Mouse (Mus musculus): Measurements from ENCODE around the gene Nbeal2.
A peak's percentile ranks its signal among the peaks of the same experiment; 100 is the strongest.

The Nbeal2 gene

DNA sequence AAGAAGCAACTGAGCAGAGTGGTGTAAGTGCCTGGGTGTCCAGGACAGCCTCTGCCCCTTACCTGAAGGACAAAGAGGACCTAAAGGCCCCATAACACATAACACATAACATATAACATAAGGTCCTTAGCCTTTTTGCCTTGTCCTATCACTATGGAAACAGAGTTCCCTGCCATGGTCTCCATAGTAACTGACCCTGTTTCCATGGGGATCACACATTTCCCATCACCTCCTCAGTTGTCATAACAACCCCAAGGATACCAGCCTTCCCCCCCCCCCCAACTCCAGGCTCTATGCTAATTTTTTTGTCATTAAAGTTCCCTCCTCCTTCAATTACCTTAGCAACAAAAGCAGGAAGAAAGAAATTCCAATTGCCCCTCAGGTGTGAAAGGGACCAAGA is 4.2 kb downstream of the Nbeal2 start:
- DNase-seq (ENCODE audit: low spot score): no peak

DNA sequence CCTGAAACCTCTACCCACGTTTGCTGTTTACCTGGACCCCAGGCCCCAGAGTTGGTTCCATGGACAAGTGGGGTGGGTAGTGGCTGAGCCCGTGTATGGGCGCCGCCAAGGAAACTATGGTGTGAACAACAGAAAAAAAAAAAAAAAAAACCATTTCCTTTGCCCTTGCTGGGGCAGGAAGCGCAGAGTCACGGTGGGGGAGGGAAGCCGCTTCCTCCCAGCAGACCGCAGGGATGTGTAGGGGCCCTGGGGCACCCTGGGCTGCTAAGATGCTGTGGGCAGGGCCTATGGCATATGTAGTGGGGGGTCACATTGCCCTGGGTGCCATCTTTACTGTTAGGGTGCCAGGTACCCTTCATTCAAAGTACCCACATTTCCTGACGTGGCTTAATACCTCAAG is 8.7 kb downstream of the Nbeal2 start:
- DNase-seq (ENCODE audit: low spot score): peak; percentile 22

DNA sequence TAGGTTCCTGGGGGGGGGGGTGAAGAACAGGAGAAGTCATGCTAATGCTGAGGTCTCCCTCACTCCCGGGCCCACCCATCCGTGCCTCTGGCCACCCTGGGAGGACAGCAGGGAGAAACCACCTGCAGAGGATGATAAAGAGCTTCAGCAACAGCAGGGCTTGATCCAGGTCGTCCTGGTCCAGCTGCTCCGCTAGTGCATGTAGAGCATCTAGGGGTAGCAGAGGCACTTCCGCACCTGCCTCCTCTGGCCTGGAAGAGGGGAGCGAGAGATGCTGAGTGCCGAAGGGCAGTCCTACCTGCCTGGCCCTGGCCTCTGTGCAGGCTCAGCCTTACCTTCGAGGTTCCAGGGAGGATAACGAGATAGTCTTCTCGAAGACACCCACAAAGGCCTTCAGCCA is 9.7 kb downstream of the Nbeal2 start:
- DNase-seq (ENCODE audit: low spot score): no peak

DNA sequence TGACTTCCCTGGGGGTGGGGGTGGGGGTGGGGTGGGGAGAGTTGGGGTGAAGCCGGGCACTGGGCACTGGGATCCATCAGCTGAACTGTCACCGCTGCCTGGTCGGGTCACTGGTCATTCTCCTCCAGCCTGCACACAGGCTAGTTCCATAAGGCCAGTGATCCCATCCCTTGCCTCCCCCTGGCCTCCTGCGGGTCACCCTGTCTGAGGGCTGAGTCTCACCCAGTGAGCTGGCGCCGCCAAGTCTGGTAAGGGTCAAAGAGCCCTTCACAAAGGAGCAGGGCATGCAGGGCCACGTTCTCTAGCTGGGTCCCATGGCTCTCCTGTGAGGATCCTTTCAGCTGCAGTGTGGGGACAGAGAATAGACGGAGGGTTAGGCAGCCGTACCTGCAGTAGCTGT is 10.2 kb downstream of the Nbeal2 start:
- no peak for DNase-seq (ENCODE audit: low spot score)

DNA sequence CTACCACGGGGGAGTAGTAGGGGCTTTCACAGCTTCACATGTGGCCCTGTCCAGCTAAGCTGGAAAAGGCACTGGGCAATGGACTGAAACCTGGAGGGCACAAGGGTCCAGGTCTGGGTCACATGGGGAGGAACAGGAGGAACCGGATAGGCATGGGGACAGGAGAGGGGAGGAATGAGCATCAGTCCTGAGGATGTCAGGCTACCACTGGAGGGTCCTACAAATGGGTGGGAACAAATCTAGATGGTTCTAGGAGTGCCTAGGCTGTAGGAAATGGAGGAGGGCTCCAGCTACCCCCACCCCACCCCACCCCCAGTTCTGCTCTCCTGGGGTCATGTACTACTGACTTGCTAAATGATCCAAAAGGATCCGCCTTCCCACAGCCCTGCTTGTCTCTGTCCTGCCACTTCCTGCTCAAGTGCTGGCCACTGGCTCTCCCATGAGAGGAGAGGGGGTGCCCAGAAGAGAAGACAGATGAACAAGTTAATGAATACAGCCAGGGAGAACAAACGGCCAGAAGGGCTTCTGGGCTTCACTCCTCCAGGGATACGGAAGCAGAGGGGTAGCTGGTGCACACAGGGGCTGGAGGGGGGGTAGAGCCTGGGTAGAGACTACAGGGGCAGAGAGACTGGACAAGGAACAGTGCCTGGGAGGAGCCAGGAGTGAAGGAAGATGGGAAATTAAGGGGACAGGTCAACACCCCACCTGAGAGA is 11.0 kb downstream of the Nbeal2 start:
- no peak for DNase-seq (ENCODE audit: low spot score)

DNA sequence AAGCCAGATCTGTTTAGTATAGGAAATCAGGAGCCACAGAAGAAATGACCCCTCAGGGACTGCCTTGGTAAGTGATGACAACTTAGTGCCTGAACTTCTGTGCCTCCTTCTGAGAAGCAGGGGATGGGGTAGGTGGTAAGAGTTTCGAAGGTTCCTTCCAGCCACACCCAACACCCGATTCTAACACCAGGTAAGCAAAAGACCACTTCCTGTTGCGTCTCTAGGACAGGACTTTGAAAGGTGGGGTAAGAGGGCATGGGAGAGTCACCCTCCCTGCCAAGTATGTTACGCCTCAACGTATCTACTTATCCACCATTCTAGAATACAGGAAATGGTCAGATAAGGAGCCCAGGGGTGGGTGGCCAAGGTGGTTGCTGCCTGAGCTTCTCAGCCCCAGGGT is 13.0 kb downstream of the Nbeal2 start:
- DNase-seq (ENCODE audit: low spot score): no peak

DNA sequence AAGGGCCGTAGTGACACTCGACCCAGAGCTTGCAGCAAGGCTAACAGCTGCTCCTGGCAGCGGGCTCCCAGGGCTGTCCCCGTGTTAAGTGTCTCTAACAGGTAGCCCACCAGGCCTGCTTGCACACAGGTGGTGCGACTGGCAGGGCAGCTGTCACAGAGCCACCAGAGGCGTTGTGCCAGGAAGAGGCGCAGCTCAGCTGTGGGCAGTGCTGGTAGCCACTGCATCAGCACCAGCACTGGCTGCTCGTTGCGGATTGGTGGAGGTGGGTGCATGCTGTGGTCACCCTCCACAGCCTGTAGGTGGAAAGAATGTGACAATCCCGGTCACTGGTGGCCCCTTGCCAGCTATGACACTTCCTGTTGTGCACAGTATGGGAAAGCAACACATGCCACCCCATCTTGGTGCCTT is 15.3 kb downstream of the Nbeal2 start:
- DNase-seq (ENCODE audit: low spot score): no peak

DNA sequence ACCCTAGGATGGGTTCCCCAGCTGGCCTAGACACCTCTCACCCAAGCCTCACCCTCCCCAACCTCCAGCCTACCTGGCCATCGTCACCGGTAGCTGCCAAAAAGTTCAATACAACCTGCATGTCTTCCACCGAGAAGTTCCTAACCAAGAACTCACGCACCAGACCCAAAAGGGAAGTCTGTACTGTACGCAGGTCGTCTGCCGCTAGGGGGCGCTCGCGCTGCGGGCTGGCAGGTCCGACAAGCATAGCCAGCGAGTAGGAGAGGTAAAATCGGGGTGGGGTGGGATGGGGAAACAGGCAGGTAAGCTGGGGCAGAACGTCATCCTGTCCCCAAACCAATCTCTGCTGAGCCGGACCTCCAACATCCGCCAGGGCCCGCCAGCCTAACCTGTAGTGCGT is 18.7 kb downstream of the Nbeal2 start:
- peak; percentile 71 for DNase-seq (ENCODE audit: low spot score)

DNA sequence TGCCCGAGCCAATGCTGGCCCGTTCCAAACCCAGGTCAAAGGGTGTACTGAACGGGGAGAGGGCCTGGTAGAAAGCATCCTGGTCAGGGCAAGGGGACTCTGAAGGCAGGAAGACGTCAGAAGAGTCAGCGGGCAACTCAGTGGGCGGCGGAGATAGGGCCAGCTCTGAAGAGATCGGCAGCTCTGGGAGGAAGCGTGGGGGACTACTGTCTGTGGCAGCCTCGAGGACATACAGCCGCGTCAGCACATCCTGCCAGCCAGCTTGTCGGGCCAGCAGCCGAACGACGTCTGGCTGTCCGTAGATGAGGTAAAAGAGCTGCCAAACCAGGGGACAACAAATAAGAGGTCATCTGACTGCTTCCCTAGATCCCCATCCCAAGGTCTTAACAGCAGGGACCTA is 20.1 kb downstream of the Nbeal2 start:
- DNase-seq (ENCODE audit: low spot score): no peak

DNA sequence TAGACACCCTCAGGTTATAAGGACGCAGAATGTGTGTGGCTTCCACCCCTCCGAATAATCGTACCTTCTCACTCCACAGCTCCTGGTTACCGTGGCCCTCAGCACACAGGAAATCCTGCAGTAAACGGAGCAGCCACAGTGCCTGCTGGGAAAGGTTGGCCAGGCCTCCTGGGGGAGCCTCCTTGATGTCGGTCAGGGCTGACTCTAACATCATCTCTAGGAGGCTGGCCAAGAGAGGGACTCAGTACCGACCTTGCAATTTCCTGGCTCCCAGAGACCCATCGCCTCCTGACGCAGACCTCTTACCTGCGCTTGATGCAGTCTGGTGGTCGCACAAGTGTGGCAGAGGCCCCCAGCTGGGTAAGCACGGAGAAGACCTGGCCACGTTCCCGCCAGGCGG is 21.3 kb downstream of the Nbeal2 start:
- no peak for DNase-seq (ENCODE audit: low spot score)

DNA sequence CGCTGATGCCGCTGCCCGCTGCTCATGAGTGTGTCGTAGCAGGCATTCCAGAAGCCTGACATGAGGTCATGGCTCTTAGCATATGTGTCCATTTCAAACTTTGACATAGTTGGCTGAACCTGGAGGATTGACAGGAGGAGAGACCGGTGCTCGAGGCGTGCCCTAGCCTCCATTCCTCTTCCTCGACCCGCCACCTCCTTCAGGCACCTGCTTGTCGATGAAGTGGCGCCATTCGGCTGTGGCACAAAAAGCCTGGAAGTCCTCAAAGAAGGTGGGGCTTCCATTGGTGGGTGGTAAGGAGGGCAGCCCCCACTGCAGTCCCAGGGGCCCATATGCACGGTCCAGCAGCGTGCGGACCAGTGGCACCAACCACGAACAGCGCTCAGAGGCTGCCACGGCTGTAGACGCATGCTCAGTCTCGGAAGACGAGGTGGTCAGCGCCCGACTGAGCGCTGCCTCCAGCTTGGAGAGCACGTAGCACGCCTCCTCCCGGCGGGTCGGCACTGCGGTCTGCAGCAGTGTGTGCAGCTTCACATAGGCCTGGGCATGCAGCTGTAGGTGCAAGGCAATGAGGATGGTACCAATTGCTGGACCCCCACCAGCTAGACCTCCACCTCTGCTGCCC is 22.2 kb downstream of the Nbeal2 start:
- no peak for DNase-seq (ENCODE audit: low spot score)

DNA sequence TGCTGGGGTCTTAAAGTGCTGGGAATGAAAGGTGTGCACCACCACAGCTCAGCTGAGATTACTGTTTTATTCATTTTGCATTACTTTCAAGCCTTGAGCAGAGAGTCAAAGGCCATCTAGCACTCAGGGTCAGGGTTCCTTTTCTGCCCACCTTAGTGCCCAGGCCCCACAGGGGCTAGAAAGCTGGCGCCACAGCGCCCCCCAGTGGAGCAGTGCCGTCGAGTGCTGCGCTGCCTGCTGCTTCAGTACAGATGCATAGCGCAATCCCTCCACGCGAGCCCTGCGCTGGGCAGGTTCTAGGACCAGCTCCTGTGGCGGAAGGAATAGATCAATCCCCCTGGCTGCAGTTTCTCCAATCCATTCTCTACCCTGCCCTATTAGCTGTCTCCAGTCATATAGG is 22.8 kb downstream of the Nbeal2 start:
- DNase-seq (ENCODE audit: low spot score): no peak

DNA sequence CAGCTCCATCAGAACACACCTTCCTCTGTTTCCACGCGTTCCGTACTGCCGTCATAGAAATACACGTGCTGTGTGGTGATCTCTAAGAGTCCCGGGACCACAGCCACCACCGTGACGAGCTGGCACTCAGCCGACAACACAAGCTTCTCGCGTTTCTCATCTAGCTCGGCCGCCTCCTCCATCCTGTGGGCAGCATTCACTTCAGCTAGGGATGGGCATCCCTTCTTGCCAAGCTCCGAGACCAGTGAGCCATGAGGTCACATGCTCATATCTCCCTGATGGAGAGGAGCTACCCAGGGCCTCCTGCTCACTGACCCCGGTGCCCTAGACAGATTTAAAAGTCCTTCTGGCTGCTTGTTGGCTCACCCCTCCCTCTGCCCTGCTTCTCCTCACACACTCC is 23.8 kb downstream of the Nbeal2 start:
- no peak for DNase-seq (ENCODE audit: low spot score)

DNA sequence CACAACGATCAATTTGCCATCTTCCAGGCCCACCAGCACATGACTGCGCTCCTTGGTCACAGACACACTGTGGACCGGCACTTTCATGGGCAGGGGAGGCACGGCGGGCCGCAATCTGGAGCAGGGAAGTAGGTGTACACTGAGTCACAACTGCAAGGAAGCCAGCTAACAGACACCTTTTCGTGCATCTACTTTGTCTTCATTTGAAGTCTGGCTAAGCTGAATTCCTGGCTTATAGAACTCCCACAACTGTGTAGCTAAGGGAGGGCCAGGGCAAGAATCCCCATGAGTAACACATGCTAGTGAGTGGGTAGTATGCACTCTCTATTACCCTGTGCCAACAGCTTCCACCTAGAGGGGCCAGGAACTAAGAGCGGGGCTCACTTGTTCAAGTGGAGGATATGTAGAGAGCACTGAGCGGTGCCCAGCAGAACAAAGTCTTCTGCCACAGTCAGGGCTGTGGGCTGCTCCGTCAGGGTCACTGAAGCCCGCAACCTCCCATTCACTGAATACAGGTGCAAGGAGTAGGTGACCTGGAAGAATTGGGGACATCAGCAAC is 28.5 kb downstream of the Nbeal2 start:
- DNase-seq (ENCODE audit: low spot score): no peak

DNA sequence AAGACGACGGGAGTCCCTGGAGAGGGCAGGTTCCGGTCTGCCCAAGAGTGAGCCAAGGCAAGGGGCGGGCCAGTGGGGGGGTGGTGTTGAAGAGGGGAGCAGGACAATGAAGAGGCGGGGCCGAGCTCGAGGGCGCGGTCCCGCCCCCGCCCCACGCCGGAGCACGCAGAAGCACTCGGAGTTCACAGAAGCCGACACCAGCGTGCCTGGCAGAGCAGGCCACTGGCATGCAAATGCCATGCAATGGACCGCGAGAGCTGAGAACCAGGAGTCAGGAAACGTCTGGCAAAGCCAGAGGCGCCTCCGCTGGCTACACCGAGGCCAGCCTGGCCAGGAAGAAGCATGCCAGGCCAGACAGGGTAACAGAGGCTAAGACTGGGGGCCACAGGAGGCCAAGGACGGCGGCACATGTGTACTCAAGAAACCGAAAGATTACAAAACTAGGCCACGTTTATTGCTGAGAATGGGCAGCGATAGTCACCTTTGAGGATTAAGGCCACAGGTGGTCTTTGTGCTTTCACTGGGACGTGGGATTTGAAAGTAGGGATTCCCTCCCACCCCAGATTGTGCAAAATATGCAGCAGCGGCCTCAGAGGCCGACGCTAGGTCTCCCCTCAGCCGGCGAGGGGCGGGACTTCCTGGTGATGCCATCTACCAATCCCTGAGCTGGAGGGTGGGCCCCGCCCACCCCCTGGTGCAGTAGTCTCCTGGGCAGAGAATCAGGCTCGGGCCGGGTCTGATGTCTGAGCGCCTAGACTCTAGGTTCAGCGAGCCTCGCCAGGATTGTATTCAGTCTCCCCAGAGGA is 29.4 kb downstream of the Nbeal2 start, which contains the start of gene Nradd:
Gene Nradd (minus strand): TSS at position 92 of the 806 bp plus-strand sequence.
- DNase-seq (ENCODE audit: low spot score): peak; percentile 39

DNA sequence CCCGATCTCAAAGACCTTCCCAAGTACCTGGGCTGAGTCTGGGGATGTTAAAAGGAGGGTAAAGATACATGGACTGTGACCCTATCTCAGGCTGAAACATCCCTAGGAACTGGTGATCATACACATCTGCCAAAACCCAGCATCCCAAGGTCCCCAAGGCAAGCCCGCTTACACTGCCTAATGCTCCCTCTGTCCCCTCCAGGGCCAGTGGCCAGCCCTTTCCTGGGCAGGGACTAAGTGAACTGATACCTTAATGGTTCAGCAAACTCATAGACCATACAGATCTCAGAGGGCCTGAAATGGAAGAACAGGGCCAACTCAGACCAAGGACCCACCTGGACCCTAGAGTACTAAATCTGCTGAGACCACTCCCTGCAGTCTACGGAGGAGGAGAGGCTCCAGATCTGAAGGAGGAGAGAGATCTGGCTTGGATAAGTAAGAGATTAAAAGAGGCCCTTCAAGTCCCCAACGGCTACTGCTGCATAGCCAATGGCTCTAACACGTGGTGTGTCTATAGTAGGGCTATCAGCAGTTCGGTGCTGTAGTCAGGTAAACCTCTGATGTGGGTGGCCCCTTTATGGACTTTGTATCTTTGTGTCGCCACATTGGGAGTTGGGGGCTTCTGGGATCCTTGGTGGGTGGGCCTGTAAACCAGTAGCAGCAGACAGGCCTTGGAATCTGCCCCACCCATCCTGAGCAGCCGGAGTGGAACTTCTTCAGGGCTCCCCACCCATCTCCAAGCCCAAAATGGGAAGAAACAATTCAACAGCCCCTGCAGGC is 30.4 kb downstream of the Nbeal2 start:
- no peak for DNase-seq (ENCODE audit: low spot score)

DNA sequence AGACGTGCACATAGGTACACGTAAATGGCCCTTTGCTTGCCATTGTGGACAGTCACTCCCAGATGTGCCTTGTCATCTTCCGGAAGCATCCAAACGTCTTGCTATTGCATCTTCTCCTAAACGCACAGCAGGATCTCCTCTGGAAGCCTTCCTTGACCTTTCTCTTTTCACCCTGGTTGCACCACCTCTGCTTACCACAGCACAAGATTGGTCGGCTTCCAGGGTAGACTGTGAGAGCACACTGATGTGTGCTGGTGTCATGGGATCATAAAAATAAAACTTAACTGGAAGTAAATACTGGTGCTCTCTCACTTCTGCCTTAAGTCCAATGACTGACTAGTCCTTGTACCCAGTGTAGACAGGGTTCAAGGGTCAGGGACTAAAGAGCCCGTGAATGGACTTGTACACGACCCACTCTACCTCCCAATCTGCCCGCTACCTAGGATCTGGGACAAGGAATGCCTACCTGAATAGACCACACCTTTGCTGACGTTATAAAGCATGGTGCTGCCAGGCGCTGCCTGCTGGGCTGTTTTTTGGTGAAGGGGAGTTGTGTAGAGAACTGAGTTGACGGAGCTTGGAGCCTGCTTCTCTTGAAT is 31.2 kb downstream of the Nbeal2 start:
- DNase-seq (ENCODE audit: low spot score): no peak

DNA sequence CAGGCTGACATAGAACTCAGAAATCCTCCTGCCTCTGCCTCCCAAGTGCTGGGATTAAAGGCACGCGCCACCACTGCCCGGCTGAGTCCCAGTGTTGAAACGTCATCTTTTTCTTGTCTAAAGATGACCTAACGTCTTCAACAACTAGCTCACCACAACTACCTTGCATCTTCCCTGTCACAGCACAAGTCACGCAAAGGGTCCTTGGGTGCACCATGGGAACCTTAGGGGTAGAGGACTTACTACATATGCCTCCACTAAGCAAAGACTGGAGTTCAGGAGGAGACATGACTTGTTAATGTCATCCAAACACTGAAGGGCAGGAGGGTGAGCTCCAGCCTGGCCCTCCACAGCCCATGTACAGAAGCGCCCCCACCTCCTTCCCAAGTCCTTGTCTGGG is 33.3 kb downstream of the Nbeal2 start:
- DNase-seq (ENCODE audit: low spot score): no peak

DNA sequence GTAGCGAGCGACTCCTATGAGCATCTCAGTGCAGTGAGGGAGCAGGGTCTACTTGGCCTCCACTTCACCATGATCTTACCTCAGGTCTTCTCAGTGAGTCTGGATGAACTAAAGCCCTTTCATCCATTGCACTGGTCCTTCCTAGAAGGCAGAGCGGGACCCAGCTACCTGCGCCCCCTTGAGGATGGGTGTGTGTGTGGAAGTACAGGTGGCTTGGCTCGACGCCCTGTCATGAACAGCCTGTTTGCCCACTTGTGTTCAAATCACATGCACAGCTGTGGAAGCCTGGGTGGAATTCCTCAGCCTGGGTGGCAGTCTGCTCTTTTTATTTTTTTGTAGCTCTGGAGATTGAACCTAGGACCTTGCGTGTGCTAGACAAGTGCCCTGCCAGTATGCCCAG is 33.8 kb downstream of the Nbeal2 start:
- DNase-seq (ENCODE audit: low spot score): no peak

DNA sequence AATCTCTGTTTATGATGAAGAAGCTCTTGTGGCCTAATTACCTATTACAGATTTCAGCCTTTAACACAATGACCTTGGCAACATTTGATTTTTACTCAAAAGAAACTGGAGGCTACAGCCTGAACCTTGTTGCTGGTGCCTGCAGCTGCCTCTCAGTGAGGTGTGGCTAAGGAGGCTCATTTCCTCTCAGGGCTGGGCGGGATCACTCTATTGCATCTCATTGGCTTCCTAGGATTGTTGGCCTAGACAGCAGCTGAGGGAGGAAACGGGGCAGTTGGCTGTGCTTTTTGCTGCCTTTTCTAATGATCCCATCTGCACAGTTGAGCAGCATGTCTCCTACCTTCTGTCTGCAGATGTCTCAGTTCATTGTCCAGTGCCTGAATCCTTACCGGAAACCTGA is 36.9 kb downstream of the Nbeal2 start:
- DNase-seq (ENCODE audit: low spot score): no peak

DNA sequence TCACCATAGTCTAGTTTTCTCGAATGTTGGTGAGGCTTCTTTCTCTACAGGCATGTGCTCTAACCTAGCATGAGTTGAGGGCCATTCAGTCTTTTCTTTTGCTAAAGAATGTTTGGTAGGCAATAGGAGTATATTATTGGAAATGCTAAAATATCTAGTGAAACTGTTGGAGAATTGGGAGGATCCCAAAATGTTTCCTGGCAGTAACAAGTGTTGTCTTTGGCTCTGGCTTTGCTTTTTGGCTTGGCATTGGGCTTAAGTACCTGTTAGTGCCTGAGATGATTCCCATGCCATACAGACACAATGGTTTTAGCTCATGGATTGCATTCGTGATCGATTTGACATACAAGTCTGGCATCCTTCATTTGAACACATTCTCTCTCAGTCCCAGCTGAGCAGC is 42.5 kb downstream of the Nbeal2 start:
- DNase-seq (ENCODE audit: low spot score): no peak

DNA sequence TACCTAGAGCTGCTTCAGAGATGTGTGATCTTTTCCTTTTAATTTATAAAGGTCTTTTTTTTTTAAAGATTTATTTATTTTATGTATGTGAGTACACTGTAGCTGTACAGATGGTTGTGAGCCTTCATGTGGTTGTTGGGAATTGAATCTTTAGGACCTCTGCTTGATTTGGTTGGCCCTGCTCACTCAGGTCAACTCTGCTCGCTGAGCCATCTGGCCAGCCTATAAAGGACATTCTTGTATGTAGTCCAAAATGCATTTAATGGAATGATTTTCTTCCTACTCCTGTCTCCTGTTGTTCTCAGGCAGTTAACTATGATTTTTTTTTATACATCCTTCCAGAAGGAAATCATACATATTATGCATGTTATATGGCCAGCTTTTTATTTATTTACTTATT is 70.4 kb downstream of the Nbeal2 start:
- DNase-seq (ENCODE audit: low spot score): no peak

Data from spleen, adult 12 weeks (tissue).